Mouse (Mus musculus) liver, postnatal 0 days (tissue): ENCODE measurements around the gene Inhbc.
A peak's percentile ranks its signal among the peaks of the same experiment; 100 is the strongest.
"Not testable (repeated sequence)": the region's sequence is repeated elsewhere in the genome, so short reads cannot be mapped to it uniquely, and the experiment has no call there.

Source experiments
- CTCF ChIP-seq: sonication (generic); IDR thresholded peaks from 2 replicates; pipeline ENCODE4 v1.5.1; 2016; ENCODE audit warnings: antibody characterized with exemption, low read depth
- EP300 ChIP-seq: IDR thresholded peaks from 2 replicates; pipeline ENCODE4 v1.6.1; 2016; ENCODE audit warnings: antibody characterized with exemption, low read depth, mild to moderate bottlenecking

DNA sequence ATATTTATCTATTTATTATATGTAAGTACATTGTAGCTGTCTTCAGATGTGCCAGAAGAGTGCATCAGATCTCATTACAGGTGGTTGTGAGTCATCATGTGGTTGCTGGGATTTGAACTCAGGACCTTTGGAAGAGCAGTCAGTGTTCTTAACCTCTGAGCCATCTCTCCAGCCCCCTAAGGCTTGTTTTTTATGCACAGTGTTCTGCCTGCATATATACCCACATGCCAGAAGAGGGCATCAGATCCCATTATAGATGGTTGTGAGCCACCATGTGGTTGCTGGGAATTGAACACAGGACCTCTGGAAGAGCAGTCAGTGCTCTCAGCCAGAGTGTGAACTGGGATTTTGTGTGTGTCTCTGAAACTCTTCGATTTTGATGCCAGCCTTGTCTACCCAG, 55.3 kb downstream of the Inhbc start:
- peak; percentile 16 for TF ChIP-seq CTCF
- TF ChIP-seq EP300: not testable (repeated sequence)
